Mouse (Mus musculus) heart, postnatal 0 days (tissue): ENCODE measurements at regions not wholly inside any gene's neighbourhood (a gene's known extent, or its start where the extent isn't known, plus 50 kb on each side); places are given as distances from the start of the nearest gene placed in this dataset.

Experiments
- ATAC-seq: fragments of 200-750 bp; cut with Nextera tagmentation; 2 replicates; pipeline ENCODE4 v1.8.0; 2017; ENCODE audit warnings: low read depth, moderate number of reproducible peaks, moderate library complexity; ENCODE audit not compliant: insufficient read depth
- DNase-seq: peaks from one replicate; pipeline ENCODE4 v3.0.0-alpha.2; 2016; ENCODE audit warnings: low spot score
- H3K27ac ChIP-seq: fragments of 300-500 bp; sonication (generic); 2 replicates; pipeline ENCODE4 v1.5.1; 2014; ENCODE audit warnings: low read depth, mild to moderate bottlenecking
- H3K27me3 ChIP-seq: fragments of 300-500 bp; sonication (generic); 2 replicates; pipeline ENCODE4 v1.6.1; 2014; ENCODE audit warnings: low read length, mixed read lengths; ENCODE audit not compliant: control insufficient read depth, insufficient read depth
- H3K36me3 ChIP-seq: fragments of 300-500 bp; sonication (generic); replicated peaks from 2 replicates; pipeline ENCODE4 v1.6.1; 2014; ENCODE audit warnings: low read length, mixed read lengths; ENCODE audit not compliant: control insufficient read depth, insufficient read depth
- H3K4me1 ChIP-seq: fragments of 300-500 bp; sonication (generic); 2 replicates; pipeline ENCODE4 v1.6.1; 2014; ENCODE audit warnings: antibody characterized with exemption; ENCODE audit not compliant: control insufficient read depth, insufficient read depth
- H3K4me2 ChIP-seq: fragments of 300-500 bp; sonication (generic); 2 replicates; pipeline ENCODE4 v1.6.1; 2014; ENCODE audit warnings: low read depth, mild to moderate bottlenecking, low read length, moderate library complexity
- H3K4me3 ChIP-seq: fragments of 300-500 bp; sonication (generic); 2 replicates; pipeline ENCODE4 v1.5.1; 2014; ENCODE audit warnings: low read depth, low read length
- H3K9ac ChIP-seq: fragments of 300-500 bp; sonication (generic); replicated peaks from 2 replicates; pipeline ENCODE4 v1.6.1; 2014; ENCODE audit warnings: low read depth, low read length, mixed read lengths
- H3K9me3 ChIP-seq: fragments of 300-500 bp; sonication (generic); replicated peaks from 2 replicates; pipeline ENCODE4 v1.6.1; 2016; ENCODE audit warnings: low read length; ENCODE audit not compliant: control insufficient read depth
- CTCF ChIP-seq: IDR thresholded peaks from 2 replicates; pipeline ENCODE4 v1.5.1; 2016; ENCODE audit warnings: antibody characterized with exemption, control low read depth, low read depth
- EP300 ChIP-seq: IDR thresholded peaks from 2 replicates; pipeline ENCODE4 v1.6.1; 2016; ENCODE audit warnings: antibody characterized with exemption, low read depth
- WGBS: fragments of 180-500 bp; shearing (Covaris S2); extraction: QIAGEN DNeasy Blood & Tissue Kit; methylation state at CpG from one replicate; pipeline ENCODE4 v1.1.7; 2014; 5-methylcytosine and 5-hydroxymethylcytosine counted together

DNA sequence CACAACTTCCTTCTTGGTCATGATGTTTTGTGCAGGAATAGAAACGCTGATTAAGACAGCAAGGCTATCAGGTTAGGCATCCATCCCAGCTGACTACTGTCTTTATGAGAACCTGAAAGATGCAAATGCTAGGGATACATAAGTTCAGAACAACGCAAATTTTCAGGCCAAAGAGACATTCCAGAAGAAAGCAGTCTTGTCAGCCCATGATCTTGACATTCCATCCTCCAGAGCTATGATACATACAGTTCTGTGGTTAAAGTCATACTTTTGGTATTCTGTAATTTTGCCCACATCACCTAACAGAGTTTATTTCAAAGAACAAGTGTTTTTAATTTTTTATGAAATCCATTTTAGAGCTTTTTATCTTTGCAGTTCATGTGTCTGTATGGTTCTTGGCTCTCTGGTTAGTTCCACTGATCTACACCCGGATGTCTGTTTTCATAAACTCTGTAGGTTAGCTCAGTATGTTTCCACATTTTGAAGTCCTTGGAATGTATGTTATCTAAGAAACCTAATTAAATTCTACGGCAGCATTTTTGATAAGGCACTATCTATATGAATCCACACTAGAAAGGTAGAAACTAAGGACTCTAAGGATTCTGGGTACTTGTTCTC is 88.5 kb upstream of the Kcna4 start:
- no peaks in the 10 kb centered on the region for H3K9me3 ChIP-seq
- H3K36me3 ChIP-seq, result no peaks in the 10 kb centered on the region
- no peak overlapping the region for H3K27ac ChIP-seq
- no peak overlapping the region for H3K4me2 ChIP-seq
- no peak overlapping the region for H3K4me3 ChIP-seq
- H3K27me3 ChIP-seq, result no peaks in the 10 kb centered on the region
- H3K4me1 ChIP-seq, result no peaks in the 10 kb centered on the region
- TF ChIP-seq EP300, result no peak
- TF ChIP-seq CTCF, result no peak
- no peak overlapping the region for H3K9ac ChIP-seq
- DNase-seq (no peak), ATAC-seq (no peak)
- WGBS, result 72% methylated on average over 4 of the region's 4 CpGs

DNA sequence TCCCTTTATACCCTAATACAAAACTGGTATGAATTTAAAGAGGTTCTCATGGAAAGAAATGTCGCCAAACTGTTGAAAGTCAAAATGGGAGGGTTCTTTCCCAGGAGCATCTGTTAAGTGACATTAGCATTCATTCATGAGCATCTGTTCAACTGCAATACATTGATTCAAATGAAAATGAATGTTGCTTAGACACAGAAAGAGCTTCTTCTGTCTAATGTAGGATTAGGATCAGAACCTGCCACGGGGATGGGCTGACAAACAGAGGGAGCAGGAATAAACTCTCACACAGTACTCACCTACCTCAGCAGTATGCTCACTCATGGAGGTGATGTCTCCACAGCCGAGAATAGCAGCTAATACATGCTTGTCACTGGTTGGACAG is 88.0 kb upstream of the Kcna4 start:
- 49% methylated on average over 3 of the region's 3 CpGs for WGBS

DNA sequence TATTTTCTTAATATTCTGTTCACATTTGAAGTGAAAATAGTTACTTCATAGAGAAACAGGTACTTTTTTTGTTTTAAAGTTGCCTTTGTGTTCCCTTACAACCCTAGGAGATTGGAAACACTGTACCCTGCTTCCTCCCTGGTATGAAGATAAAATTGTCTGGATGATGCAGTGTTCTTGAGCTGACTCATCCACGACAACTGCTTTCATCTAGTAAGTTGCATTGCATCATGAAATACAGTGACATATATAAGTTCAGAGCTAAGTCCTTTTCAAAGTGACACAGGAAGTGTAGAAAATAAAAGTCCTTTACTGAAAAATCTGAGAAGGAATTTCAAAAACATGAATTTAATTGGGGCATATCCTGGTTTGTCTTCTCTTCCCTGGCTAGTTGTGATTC is 68.9 kb upstream of the Kcna4 start:
- TF ChIP-seq EP300 (no peak), CTCF (no peak)
- no peak for DNase-seq
- 67% methylated on average over 1 of the region's 1 CpGs for WGBS

More for the DNA sequence above, 88.0 kb upstream of the Kcna4 start:
- H3K27ac ChIP-seq, result no peak overlapping the region
- no peaks in the 10 kb centered on the region for H3K9me3 ChIP-seq
- no peaks in the 10 kb centered on the region for H3K36me3 ChIP-seq
- no peaks in the 10 kb centered on the region for H3K27me3 ChIP-seq
- H3K4me2 ChIP-seq, result no peak overlapping the region
- DNase-seq (no peak), ATAC-seq (no peak)
- no peaks in the 10 kb centered on the region for H3K4me1 ChIP-seq
- no peak overlapping the region for H3K9ac ChIP-seq
- H3K4me3 ChIP-seq, result no peak overlapping the region
- no peak for TF ChIP-seq CTCF
- TF ChIP-seq EP300, result no peak

GRCm38 (mm10) chr2:107224679-107225078 is 65.8 kb upstream of the Kcna4 start:
- TF ChIP-seq EP300, result no peak
- no peak for TF ChIP-seq CTCF
- H3K9me3 ChIP-seq, result no peaks in the 10 kb centered on the region
- WGBS, result 66% methylated on average over 2 of the region's 2 CpGs
- H3K27me3 ChIP-seq, result no peaks in the 10 kb centered on the region
- no peak for ATAC-seq
- no peak overlapping the region for H3K9ac ChIP-seq
- no peak overlapping the region for H3K4me3 ChIP-seq
- H3K4me2 ChIP-seq, result no peak overlapping the region
- peaks cover 16% of the 10 kb centered on the region for H3K4me1 ChIP-seq
- no peaks in the 10 kb centered on the region for H3K36me3 ChIP-seq
- no peak overlapping the region for H3K27ac ChIP-seq
- DNase-seq, result no peak

More for the DNA sequence above, 68.9 kb upstream of the Kcna4 start:
- H3K27ac ChIP-seq, result no peak overlapping the region
- H3K27me3 ChIP-seq, result no peaks in the 10 kb centered on the region
- ATAC-seq, result no peak
- H3K9me3 ChIP-seq, result no peaks in the 10 kb centered on the region
- H3K4me3 ChIP-seq, result no peak overlapping the region
- no peak overlapping the region for H3K4me2 ChIP-seq
- H3K9ac ChIP-seq, result no peak overlapping the region
- H3K4me1 ChIP-seq, result 0 out of 2 replicates have a peak, but pooled peaks cover 2% of the 10 kb centered on the region
- no peaks in the 10 kb centered on the region for H3K36me3 ChIP-seq

GRCm38 (mm10) chr2:107227486-107227885 is 63.0 kb upstream of the Kcna4 start:
- H3K9ac ChIP-seq, result no peak overlapping the region
- peak overlapping the region; percentile 92 for H3K27ac ChIP-seq
- H3K4me2 ChIP-seq, result no peak overlapping the region
- H3K36me3 ChIP-seq, result no peaks in the 10 kb centered on the region
- peak; percentile 84 for ATAC-seq
- TF ChIP-seq CTCF (no peak), EP300 (no peak)
- H3K4me3 ChIP-seq, result no peak overlapping the region
- DNase-seq, result peak; percentile 80
- WGBS, result 16% methylated on average over 2 of the region's 2 CpGs
- H3K4me1 ChIP-seq, result peaks cover 16% of the 10 kb centered on the region
- H3K27me3 ChIP-seq, result no peaks in the 10 kb centered on the region
- no peaks in the 10 kb centered on the region for H3K9me3 ChIP-seq

DNA sequence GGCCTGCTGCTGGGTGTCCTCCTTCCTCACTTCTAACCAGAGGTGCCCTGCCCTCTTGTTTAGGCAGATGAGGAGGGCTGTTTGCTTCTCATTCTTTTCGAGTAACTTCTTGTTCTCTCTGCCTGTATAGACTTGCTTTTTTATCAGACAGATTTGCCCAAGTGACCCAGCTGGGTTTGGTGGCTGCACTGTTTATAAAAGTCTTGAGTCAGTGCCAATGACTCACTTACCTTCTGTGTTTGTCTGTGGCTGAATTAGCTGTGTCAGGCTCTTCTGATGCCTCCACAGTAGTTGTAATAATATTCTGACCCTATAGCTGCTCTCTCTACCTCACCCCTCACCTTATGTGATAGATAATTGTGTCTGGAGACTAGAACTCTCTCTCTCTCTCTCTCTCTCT is 62.2 kb upstream of the Kcna4 start:
- no peak overlapping the region for H3K4me2 ChIP-seq
- H3K36me3 ChIP-seq, result no peaks in the 10 kb centered on the region
- no peaks in the 10 kb centered on the region for H3K27me3 ChIP-seq
- peak overlapping the region; percentile 92 for H3K27ac ChIP-seq
- H3K4me3 ChIP-seq, result no peak overlapping the region
- ATAC-seq (peak; percentile 39; the same call in 1 of the 2 replicates), DNase-seq (no peak)
- no peaks in the 10 kb centered on the region for H3K9me3 ChIP-seq
- 17% methylated on average over 1 of the region's 1 CpGs for WGBS
- no peak for TF ChIP-seq EP300
- no peak for TF ChIP-seq CTCF
- H3K9ac ChIP-seq, result peak overlapping the region; percentile 14; the same call in 1 of the 2 replicates
- peaks cover 16% of the 10 kb centered on the region for H3K4me1 ChIP-seq
